Mouse (Mus musculus) heart, embryonic 11.5 days (tissue): ENCODE data around the gene Foxa3. TPM values are rescaled to one million over a fixed set of nuclear protein-coding genes. Genes with fewer than 3 reads are reported as not detected.
A peak's percentile ranks its signal among the peaks of the same experiment; 100 is the strongest.

ENCODE experiments used
- ATAC-seq: fragments of 200-750 bp; cut with Nextera tagmentation; replicated peaks from 2 replicates; pipeline ENCODE4 v1.8.0; 2017; ENCODE audit warnings: moderate library complexity; ENCODE audit not compliant: insufficient number of reproducible peaks, low FRiP score, low TSS enrichment
- H3K27ac ChIP-seq: fragments of 300-500 bp; sonication (generic); 2 replicates; pipeline ENCODE4 v1.5.1; 2014; ENCODE audit warnings: mild to moderate bottlenecking, low read depth, low read length
- H3K27me3 ChIP-seq: fragments of 300-500 bp; sonication (generic); 2 replicates; pipeline ENCODE4 v1.6.1; 2014; ENCODE audit warnings: mild to moderate bottlenecking, low read length, mixed read lengths; ENCODE audit not compliant: control insufficient read depth, insufficient read depth
- H3K36me3 ChIP-seq: fragments of 300-500 bp; sonication (generic); 2 replicates; pipeline ENCODE4 v1.6.1; 2014; ENCODE audit warnings: mild to moderate bottlenecking, low read length, moderate library complexity, mixed read lengths; ENCODE audit not compliant: control insufficient read depth, insufficient read depth
- H3K4me1 ChIP-seq: fragments of 300-500 bp; sonication (generic); 2 replicates; pipeline ENCODE4 v1.6.1; 2014; ENCODE audit warnings: low read length; ENCODE audit not compliant: control insufficient read depth, insufficient read depth
- H3K4me2 ChIP-seq: fragments of 300-500 bp; sonication (generic); 2 replicates; pipeline ENCODE4 v1.6.1; 2014; ENCODE audit warnings: mild to moderate bottlenecking, moderate library complexity
- H3K4me3 ChIP-seq: fragments of 300-500 bp; sonication (generic); 2 replicates; pipeline ENCODE4 v1.5.1; 2014; ENCODE audit warnings: low read depth, low read length
- H3K9ac ChIP-seq: fragments of 300-500 bp; sonication (generic); 2 replicates; pipeline ENCODE4 v1.6.1; 2014; ENCODE audit warnings: mild to moderate bottlenecking, low read depth, low read length, moderate library complexity
- H3K9me3 ChIP-seq: fragments of 300-500 bp; sonication (generic); replicated peaks from 2 replicates; pipeline ENCODE4 v1.6.1; 2016; ENCODE audit warnings: low read length; ENCODE audit not compliant: control insufficient read depth
- WGBS: fragments of 180-500 bp; shearing (Covaris S2); extraction: QIAGEN DNeasy Blood & Tissue Kit; methylation state at CpG from one replicate; pipeline ENCODE4 v1.1.7; 2014; ENCODE audit not compliant: insufficient replicate concordance; 5-methylcytosine and 5-hydroxymethylcytosine counted together
- polyA plus RNA-seq: library from polyadenylated mRNA; unstranded; fragments of >200 nt; fragmentation: Nextera tagmentation; extraction: Ambion mirVana; gene quantifications from 2 replicates; pipeline ENCODE4 v1.2.1, GENCODE M21; 2014

Gene Foxa3
- polyA plus RNA-seq, 1 experiment from 2014 or later = 0.59 TPM

DNA sequence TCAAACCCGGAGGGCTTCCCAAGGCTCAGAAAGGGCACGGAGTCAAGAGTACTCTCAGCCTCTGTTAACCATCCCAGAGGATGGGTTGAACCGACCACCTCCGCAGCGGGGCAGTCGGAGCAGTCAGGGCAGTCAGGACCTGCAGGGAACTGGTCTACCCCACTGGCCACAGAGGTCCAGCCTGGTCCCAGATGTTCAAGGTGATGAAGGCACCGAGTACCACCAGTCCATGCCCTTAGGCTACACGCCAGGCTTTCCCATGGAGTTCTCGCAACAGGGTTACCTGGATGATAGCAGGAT, 31.4 kb upstream of the Foxa3 start:
- WGBS = 63% methylated on average over 9 of the region's 9 CpGs

DNA sequence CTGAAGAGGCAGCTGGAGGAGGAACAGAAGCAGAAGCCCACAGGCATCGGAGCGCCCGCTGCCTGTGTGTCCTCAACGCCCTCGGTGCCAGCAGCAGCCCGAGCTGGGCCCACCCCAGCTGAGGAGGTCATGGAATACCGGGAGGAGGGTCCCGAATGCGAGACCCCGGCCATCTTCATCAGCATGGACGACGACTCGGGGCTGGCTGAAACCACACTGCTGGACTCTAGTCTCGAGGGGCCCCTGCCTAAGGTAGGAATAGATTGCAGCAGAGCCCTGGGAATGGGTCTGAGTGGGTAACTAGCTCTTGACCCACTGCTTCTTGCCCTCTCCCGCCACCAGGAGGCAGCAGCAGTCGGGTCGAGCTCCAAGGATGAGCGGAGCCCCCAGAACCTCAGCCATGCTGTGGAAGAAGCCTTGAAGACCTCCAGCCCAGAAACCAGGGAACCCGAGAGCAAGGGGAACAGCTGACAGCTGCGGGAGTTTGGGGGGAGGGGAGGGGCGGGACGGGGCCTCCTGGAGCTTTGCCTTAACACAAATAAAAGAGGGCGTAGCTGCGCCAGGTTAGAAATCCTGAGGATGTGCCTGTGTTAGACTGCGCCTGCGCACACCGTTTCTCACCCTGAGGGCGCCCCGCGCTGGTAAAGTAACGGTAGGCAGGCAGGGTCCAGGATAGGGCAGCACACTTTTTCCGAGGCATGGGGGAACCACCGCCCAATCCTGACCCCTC, 30.9 kb upstream of the Foxa3 start, which contains the start of gene Rsph6a:
Gene Rsph6a (plus strand): TSS at position 644 of the 730 bp plus-strand sequence.
- Histone ChIP-seq H3K4me3 (0 out of 2 replicates have a peak within 1 kb of the TSS, but pooled peaks have one; percentile 6), H3K9me3 (no peaks in the 10 kb centered on the region), H3K9ac (no peak within 1 kb of the TSS), H3K27ac (no peak within 1 kb of the TSS), H3K4me1 (0 out of 2 replicates have a peak, but pooled peaks cover 3% of the 10 kb centered on the region), H3K4me2 (peak within 1 kb of the TSS; percentile 46), H3K27me3 (no peaks in the 10 kb centered on the region), H3K36me3 (peaks cover 10% of the 10 kb centered on the region)
- 27% methylated on average over 33 of the region's 33 CpGs for WGBS
- ATAC-seq = 0 out of 2 replicates have a peak, but pooled peaks have one; percentile 16

More for the DNA sequence above, 31.4 kb upstream of the Foxa3 start:
- peaks cover 5% of the 10 kb centered on the region; the same call in 1 of the 2 replicates for H3K36me3 ChIP-seq
- H3K9me3 ChIP-seq = no peaks in the 10 kb centered on the region
- no peaks in the 10 kb centered on the region for H3K27me3 ChIP-seq
- no peak for ATAC-seq
- no peak overlapping the region for H3K27ac ChIP-seq
- H3K4me2 ChIP-seq = peak overlapping the region; percentile 46
- H3K9ac ChIP-seq = no peak overlapping the region
- 0 out of 2 replicates have a peak overlapping the region, but pooled peaks have one; percentile 6 for H3K4me3 ChIP-seq
- 0 out of 2 replicates have a peak, but pooled peaks cover 3% of the 10 kb centered on the region for H3K4me1 ChIP-seq

DNA sequence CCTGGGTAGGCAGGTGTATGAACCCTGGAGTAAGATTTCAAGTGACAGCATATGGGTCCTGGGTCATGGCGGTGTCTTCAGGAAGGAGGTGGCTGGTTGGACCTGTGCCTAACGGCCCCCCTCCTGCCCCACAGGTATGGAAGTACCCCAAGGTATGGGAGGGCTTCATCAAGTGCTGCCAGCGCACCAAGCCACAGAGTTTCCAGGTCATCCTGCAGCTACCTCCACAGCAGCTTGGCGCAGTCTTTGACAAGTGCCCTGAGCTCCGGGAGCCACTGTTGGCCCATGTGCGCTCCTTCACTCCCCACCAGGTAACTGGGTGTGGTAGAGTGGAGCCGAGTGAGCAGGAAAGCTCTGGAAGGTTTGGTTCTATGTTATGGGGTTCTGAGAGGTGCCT, 29.8 kb upstream of the Foxa3 start:
- H3K9me3 ChIP-seq = no peaks in the 10 kb centered on the region
- H3K27me3 ChIP-seq = no peaks in the 10 kb centered on the region
- peaks cover 20% of the 10 kb centered on the region for H3K36me3 ChIP-seq
- 0 out of 2 replicates have a peak, but pooled peaks cover 3% of the 10 kb centered on the region for H3K4me1 ChIP-seq
- 91% methylated on average over 7 of the region's 7 CpGs for WGBS
- no peak overlapping the region for H3K9ac ChIP-seq
- no peak overlapping the region for H3K4me3 ChIP-seq
- no peak for ATAC-seq
- H3K27ac ChIP-seq = no peak overlapping the region
- no peak overlapping the region for H3K4me2 ChIP-seq

DNA sequence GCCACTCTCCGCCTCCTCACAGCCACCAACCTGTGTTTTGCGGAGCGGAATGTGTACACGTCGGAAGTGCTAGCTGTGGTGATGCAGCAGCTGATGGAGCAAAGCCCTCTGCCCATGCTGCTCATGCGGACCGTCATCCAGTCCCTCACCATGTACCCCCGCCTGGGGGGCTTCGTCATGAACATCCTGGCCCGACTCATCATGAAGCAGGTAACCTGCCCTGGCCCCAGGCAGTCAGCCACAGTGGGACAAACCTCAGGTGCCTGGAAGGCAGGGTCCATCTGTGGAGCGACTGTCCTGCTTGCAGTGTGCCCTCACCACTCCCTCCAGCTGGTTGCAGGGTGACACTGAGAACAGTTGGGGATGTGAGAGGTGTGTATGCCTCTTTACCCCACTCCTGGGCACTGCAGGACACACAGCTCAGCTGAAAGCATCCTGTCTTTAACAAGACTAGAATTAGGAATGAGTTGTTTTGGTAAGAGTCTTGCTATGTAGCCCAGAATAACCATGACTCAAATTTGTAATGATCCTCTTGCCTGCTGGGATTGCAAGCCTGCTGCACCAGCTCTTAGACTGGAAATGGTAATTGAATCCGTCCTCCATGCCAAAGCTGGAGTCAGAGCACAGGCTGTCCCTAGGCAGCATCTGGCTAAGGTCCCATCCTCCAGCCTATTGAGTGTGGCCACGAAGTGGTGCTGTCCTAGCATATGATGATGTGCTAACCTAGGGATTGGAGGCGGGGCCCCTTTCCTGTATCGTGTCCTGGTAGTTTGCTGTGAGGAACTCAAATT, 29.2 kb upstream of the Foxa3 start:
- H3K36me3 ChIP-seq = peaks cover 22% of the 10 kb centered on the region
- H3K4me2 ChIP-seq = no peak overlapping the region
- no peak overlapping the region for H3K9ac ChIP-seq
- no peak overlapping the region for H3K27ac ChIP-seq
- no peak overlapping the region for H3K4me3 ChIP-seq
- H3K27me3 ChIP-seq = no peaks in the 10 kb centered on the region
- WGBS = 87% methylated on average over 15 of the region's 15 CpGs
- ATAC-seq = no peak
- no peaks in the 10 kb centered on the region for H3K9me3 ChIP-seq
- H3K4me1 ChIP-seq = 0 out of 2 replicates have a peak, but pooled peaks cover 3% of the 10 kb centered on the region

DNA sequence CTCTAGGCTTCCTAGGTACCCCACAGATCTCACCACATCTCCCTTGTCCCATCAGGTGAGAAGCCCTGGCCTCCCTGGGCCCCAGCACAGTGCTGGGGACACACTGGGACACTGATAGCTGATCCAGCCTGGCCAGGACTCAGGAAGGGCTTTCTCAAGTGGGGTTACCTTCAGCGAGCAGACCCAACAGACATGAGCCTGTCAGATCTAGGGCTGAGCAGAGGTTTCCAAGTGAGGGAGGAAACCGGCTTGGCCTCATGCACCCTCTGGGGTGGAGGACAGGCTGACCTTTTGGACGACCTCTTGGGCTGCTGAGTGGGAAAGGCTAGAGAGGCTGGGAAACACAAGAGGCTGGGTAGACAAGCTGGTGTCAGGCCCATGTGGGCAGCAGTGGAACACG, 27.8 kb upstream of the Foxa3 start:
- H3K36me3 ChIP-seq = peaks cover 34% of the 10 kb centered on the region
- no peak overlapping the region for H3K27ac ChIP-seq
- ATAC-seq = no peak
- H3K27me3 ChIP-seq = no peaks in the 10 kb centered on the region
- H3K4me2 ChIP-seq = no peak overlapping the region
- no peak overlapping the region for H3K4me3 ChIP-seq
- 59% methylated on average over 4 of the region's 4 CpGs for WGBS
- H3K9me3 ChIP-seq = no peaks in the 10 kb centered on the region
- H3K4me1 ChIP-seq = 0 out of 2 replicates have a peak, but pooled peaks cover 3% of the 10 kb centered on the region
- no peak overlapping the region for H3K9ac ChIP-seq

GRCm38 (mm10) chr7:19050172-19050571, 26.8 kb upstream of the Foxa3 start:
- no peak overlapping the region for H3K4me3 ChIP-seq
- ATAC-seq = no peak

GRCm38 (mm10) chr7:19049252-19049651, 25.9 kb upstream of the Foxa3 start:
- Histone ChIP-seq H3K4me1 (0 out of 2 replicates have a peak, but pooled peaks cover 3% of the 10 kb centered on the region), H3K27ac (no peak overlapping the region), H3K4me2 (no peak overlapping the region), H3K36me3 (peaks cover 53% of the 10 kb centered on the region), H3K9me3 (no peaks in the 10 kb centered on the region), H3K4me3 (no peak overlapping the region), H3K9ac (no peak overlapping the region), H3K27me3 (no peaks in the 10 kb centered on the region)
- 86% methylated on average over 5 of the region's 5 CpGs for WGBS
- ATAC-seq = no peak

More at GRCm38 (mm10) chr7:19050172-19050571, 26.8 kb upstream of the Foxa3 start:
- Histone ChIP-seq H3K4me2 (no peak overlapping the region), H3K27me3 (no peaks in the 10 kb centered on the region), H3K27ac (no peak overlapping the region), H3K9me3 (no peaks in the 10 kb centered on the region), H3K36me3 (peaks cover 44% of the 10 kb centered on the region), H3K9ac (no peak overlapping the region), H3K4me1 (0 out of 2 replicates have a peak, but pooled peaks cover 3% of the 10 kb centered on the region)
- 87% methylated on average over 8 of the region's 8 CpGs for WGBS

DNA sequence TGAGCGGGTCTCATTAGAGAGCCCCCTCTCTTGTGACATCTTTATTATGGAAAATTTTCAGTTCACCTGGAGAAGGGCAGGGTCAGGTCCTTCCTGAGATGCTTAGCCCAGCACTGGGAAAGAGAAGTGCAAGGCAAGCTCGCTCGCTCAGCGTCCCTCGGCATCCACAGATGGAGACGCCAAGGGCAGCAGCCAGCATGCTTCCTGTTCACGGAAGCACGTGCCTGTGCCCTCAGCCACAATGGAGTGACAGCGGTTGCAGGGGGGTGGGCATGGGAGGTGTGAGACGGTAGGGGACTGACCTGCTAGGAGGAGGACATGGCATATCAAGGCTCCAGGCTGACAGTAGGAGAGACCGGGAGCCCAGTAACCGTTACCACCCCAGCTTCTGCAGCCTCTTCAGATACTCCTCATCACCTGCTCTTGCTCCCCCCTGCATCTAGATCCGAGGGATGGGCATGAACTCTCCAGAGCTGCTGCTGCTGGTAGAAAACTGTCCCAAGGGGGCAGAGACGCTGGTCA, 24.7 kb upstream of the Foxa3 start:
- WGBS = 86% methylated on average over 14 of the region's 14 CpGs
- Histone ChIP-seq H3K36me3 (peaks cover 59% of the 10 kb centered on the region), H3K4me3 (no peak overlapping the region), H3K4me2 (no peak overlapping the region), H3K9ac (no peak overlapping the region), H3K9me3 (no peaks in the 10 kb centered on the region), H3K27me3 (no peaks in the 10 kb centered on the region), H3K4me1 (no peaks in the 10 kb centered on the region), H3K27ac (no peak overlapping the region)
- ATAC-seq = no peak
